Comparison of ENCODE assay signal across 11 mouse cellular contexts in genomic region chr1:194626109-194626508, GRCm38 (mm10). TPM values are rescaled to one million over a fixed set of nuclear protein-coding genes. Genes with fewer than 3 reads are reported as not detected.
A peak's percentile ranks its signal among the peaks of the same experiment; 100 is the strongest.
DNase-seq lines count a peak whose midpoint lies in the region; ATAC-seq lines count a peak whose summit lies in the region.
"Had no signal": no experiment of that assay in that cellular context is flagged by ENCODE, and none has a peak within 500 bp of the region (broad histone marks: within the 10 kb centered on the region; RNA-seq: fewer than 3 reads in every experiment).

No protein-coding gene starts in this region.

- peaks cover 3% of the 10 kb centered on the region; the same call in 1 of the 2 replicates for H3K27me3 ChIP-seq in kidney, embryonic 15.5 days
- H3K27me3 ChIP-seq in forebrain, embryonic 15.5 days = no peaks in the 10 kb centered on the region

- no peak overlapping the region for H3K27ac ChIP-seq in kidney, embryonic 15.5 days
- H3K27ac ChIP-seq in forebrain, embryonic 15.5 days (replicated peaks) = no peak overlapping the region

- no peak overlapping the region for H3K9ac ChIP-seq in kidney, embryonic 15.5 days
- no peak overlapping the region for H3K9ac ChIP-seq in forebrain, embryonic 15.5 days (replicated peaks)

- H3K9me3 ChIP-seq in kidney, embryonic 15.5 days (replicated peaks) = no peaks in the 10 kb centered on the region
- no peaks in the 10 kb centered on the region for H3K9me3 ChIP-seq in forebrain, embryonic 15.5 days
- H3K9me3 ChIP-seq: G1E had no signal

- peak; percentile 37 for DNase-seq in kidney, postnatal 14 days
- DNase-seq in NIH3T3 (ENCODE audit: low read depth) = peak; percentile 23
- DNase-seq in urinary bladder, postnatal 4 days (ENCODE audit: low spot score in 2 of 2) = no peak
- DNase-seq: adrenal gland, adult 8-10 months had no signal

- H3K4me2 ChIP-seq in kidney, embryonic 15.5 days = no peak overlapping the region
- H3K4me2 ChIP-seq in forebrain, embryonic 15.5 days (replicated peaks) = peak overlapping the region; percentile 77

- H3K36me3 ChIP-seq in kidney, embryonic 15.5 days = no peaks in the 10 kb centered on the region
- H3K36me3 ChIP-seq in forebrain, embryonic 15.5 days = no peaks in the 10 kb centered on the region
- H3K36me3 ChIP-seq: G1E had no signal

- H3K4me1 ChIP-seq in kidney, embryonic 15.5 days = peaks cover 64% of the 10 kb centered on the region
- H3K4me1 ChIP-seq in forebrain, embryonic 15.5 days = peaks cover 93% of the 10 kb centered on the region

- ATAC-seq in kidney, embryonic 15.5 days (replicated peaks; ENCODE audit: low FRiP score) = no peak
- no peak for ATAC-seq in forebrain, embryonic 15.5 days (replicated peaks)
- peak; percentile 75 for ATAC-seq in megakaryocyte progenitor cell, adult 5-6 weeks (replicated peaks; ENCODE audit: poor library complexity)
- ATAC-seq in frontal cortex, adult (ENCODE audit: low TSS enrichment) = no peak
- ATAC-seq: intestine, postnatal 0 days had no signal

- H3K4me3 ChIP-seq in kidney, embryonic 15.5 days (replicated peaks) = no peak overlapping the region
- H3K4me3 ChIP-seq in forebrain, embryonic 15.5 days = peak overlapping the region; percentile 84; the same call in 1 of the 2 replicates

- WGBS in kidney, embryonic 15.5 days = 90% methylated on average over 2 of the region's 2 CpGs
- WGBS in forebrain, embryonic 15.5 days = 84% methylated on average over 2 of the region's 2 CpGs

RNA-seq across cellular contexts. Expression of gene Plxna2, which starts 8.1 kb away (rescaled TPM):
- polyA plus RNA-seq in kidney, embryonic 15.5 days (2015; fragmentation: Nextera tagmentation; extraction: Ambion mirVana) = 5.7 and 6.3 TPM in 2 replicates
- 72.1 and 78.3 TPM in 2 replicates for polyA plus RNA-seq in forebrain, embryonic 15.5 days (2015; fragmentation: Nextera tagmentation; extraction: Ambion mirVana)
- 0.39 and 0.72 TPM in 2 replicates for total RNA-seq in megakaryocyte progenitor cell, adult 5-6 weeks (2015)
- total RNA-seq in megakaryocyte progenitor cell, adult 5-6 weeks (2017) = 0.17 and 0.34 TPM in 2 replicates
- total RNA-seq: neutrophil, adult 5-6 weeks had no signal
- polyA plus RNA-seq: G1E had no signal

Comparison
In these comparisons a context has a peak if more than half of its experiments do, and no peak if none do; other contexts are left out.
1. DNase-seq: peak in kidney, postnatal 14 days (single experiment) and NIH3T3 (single experiment); none in urinary bladder, postnatal 4 days (0 of 2).
2. RNA of gene Plxna2, which starts 8.1 kb away (polyA plus RNA-seq): 72.1 to 78.3 TPM in forebrain, embryonic 15.5 days; 5.7 to 6.3 TPM in kidney, embryonic 15.5 days; every median in the first group is over 10 times any median in the second.